Comparison of ENCODE assay signal across 8 mouse cellular contexts in genomic region chr9:71614643-71615042, GRCm38 (mm10). TPM values are rescaled to one million over a fixed set of nuclear protein-coding genes. Genes with fewer than 3 reads are reported as not detected.
A peak's percentile ranks its signal among the peaks of the same experiment; 100 is the strongest.
DNase-seq lines count a peak whose midpoint lies in the region; ATAC-seq and TF ChIP-seq lines count a peak whose summit lies in the region.

No protein-coding gene starts in this region.

- no peak for ATAC-seq in cerebellum, adult (ENCODE audit: insufficient number of reproducible peaks, low FRiP score, low TSS enrichment)
- ATAC-seq in Patski: no peak
- ATAC-seq in hindbrain, embryonic 16.5 days: no peak

- CTCF ChIA-PET in Patski (lab: Charles Lee): interaction anchor here (1.2 to 4.8 kb wide), 14 partner anchors 11 to 257 kb away, joined by 3 to 38 read pairs (median 6); no protein-coding TSS in a partner anchor

- no peaks in the 10 kb centered on the region for H3K4me1 ChIP-seq in hindbrain, embryonic 16.5 days (ENCODE audit: control insufficient read depth, insufficient read depth, low read depth, low read length)

- no peak overlapping the region for H3K9ac ChIP-seq in hindbrain, embryonic 16.5 days (ENCODE audit: low read depth, low read length)

- in situ Hi-C loops in Patski (cut with MboI; ENCODE audit: low pct_unique_long_range_greater_than_20kb): loop anchor here (5.0 to 10.0 kb wide), 2 partner anchors 72 to 400 kb away; partner anchors contain the start of gene Aldh1a2

- H3K4me3 ChIP-seq in hindbrain, embryonic 16.5 days (ENCODE audit: low read length): no peak overlapping the region

- no peak overlapping the region for H3K27ac ChIP-seq in hindbrain, embryonic 16.5 days (ENCODE audit: low read depth, low read length)

- no peak overlapping the region for H3K4me2 ChIP-seq in hindbrain, embryonic 16.5 days (ENCODE audit: low read length)

- H3K27me3 ChIP-seq in Patski: no peaks in the 10 kb centered on the region
- H3K27me3 ChIP-seq in hindbrain, embryonic 16.5 days (replicated peaks; ENCODE audit: control insufficient read depth, insufficient read depth, low read length): no peaks in the 10 kb centered on the region

- H3K36me3 ChIP-seq in hindbrain, embryonic 16.5 days (ENCODE audit: control insufficient read depth, insufficient read depth, low read length): no peaks in the 10 kb centered on the region

- POLR2A ChIA-PET in Patski (lab: Charles Lee): no interaction called here

- intact Hi-C loops in left cerebral cortex, postnatal 4 days (cut with DNase I): loop anchor here (10.0 kb wide), 1 partner anchor 400 kb away; the partner anchor contains the start of gene Aldh1a2

- WGBS in hindbrain, embryonic 16.5 days: 31% methylated on average over 2 of the region's 2 CpGs

- peak; percentile 35 to 72 for DNase-seq in cerebellum, postnatal 14 days
- DNase-seq in left cerebral cortex, postnatal 4 days: peak; percentile 47
- no peak for DNase-seq in left cerebral cortex, adult 11 months (ENCODE audit: low spot score)
- no peak for DNase-seq in Patski (ENCODE audit: low read depth, low spot score)
- peak; percentile 21 to 38 for DNase-seq in gastrocnemius, adult 8-10 months (ENCODE audit: low spot score in 2 of 2)
- peak; percentile 48 for DNase-seq in retina, postnatal 1 day

- no peaks in the 10 kb centered on the region for H3K9me3 ChIP-seq in hindbrain, embryonic 16.5 days (ENCODE audit: control insufficient read depth, low read length)

- TF ChIP-seq CTCF in Patski (IDR thresholded peaks at IDR 0.05): peak; percentile 74

RNA-seq across cellular contexts. Expression of gene Myzap, which starts 22.5 kb away (rescaled TPM):
- total RNA-seq in left cerebral cortex, postnatal 4 days (2021): 1 to 10 TPM; 2.7 to 2.9 TPM
- polyA plus RNA-seq in Patski (2021): 0.71 TPM
- 1 to 10 TPM; 1.8 to 3.2 (median 2.5) TPM for total RNA-seq in gastrocnemius, adult 8-10 months (2022)
- 1.9 and 2.3 TPM in 2 replicates for polyA plus RNA-seq in hindbrain, embryonic 16.5 days (2015; fragmentation: Nextera tagmentation; extraction: Ambion mirVana)

Comparison
In these comparisons a context has a peak if more than half of its experiments do, and no peak if none do; other contexts are left out.
1. DNase-seq: peak in cerebellum, postnatal 14 days (2 of 2), left cerebral cortex, postnatal 4 days (single experiment), gastrocnemius, adult 8-10 months (2 of 2) and retina, postnatal 1 day (single experiment); none in left cerebral cortex, adult 11 months (single experiment) and Patski (single experiment).